Mouse (Mus musculus) lung, adult 18-20 months (tissue): ENCODE results near the gene Heg1.

ENCODE experiments used
- DNase-seq, 2 experiments: peaks; one replicate each; pipeline ENCODE4 v3.0.0; 2022; ENCODE audit warnings: mixed read lengths in 2 of 2

The Heg1 gene

GRCm38 (mm10) chr16:33775733-33776335, 91.7 kb downstream of the Heg1 start:
- no peak for DNase-seq

GRCm38 (mm10) chr16:33776766-33777529, 92.8 kb downstream of the Heg1 start:
- no peak for DNase-seq

GRCm38 (mm10) chr16:33777607-33778006, 93.4 kb downstream of the Heg1 start:
- no peak for DNase-seq

GRCm38 (mm10) chr16:33781789-33782728, 97.9 kb downstream of the Heg1 start:
- DNase-seq, result no peak

- no peak for DNase-seq
Observed at GRCm38 (mm10) chr16:33782729-33783091, 98.5 kb downstream of the Heg1 start.

GRCm38 (mm10) chr16:33784547-33784946, 100.4 kb downstream of the Heg1 start:
- no peak for DNase-seq

GRCm38 (mm10) chr16:33785092-33785704, 101.0 kb downstream of the Heg1 start:
- DNase-seq, result no peak

- DNase-seq, result no peak
Observed at GRCm38 (mm10) chr16:33786657-33787390, 102.7 kb downstream of the Heg1 start.

GRCm38 (mm10) chr16:33793846-33794791, 109.9 kb downstream of the Heg1 start, which contains the start of gene Muc13:
Gene Muc13 (plus strand): TSS chr16:33794037.
- no peak for DNase-seq

- DNase-seq, result no peak
Observed at GRCm38 (mm10) chr16:33795106-33795505, 110.9 kb downstream of the Heg1 start.

- DNase-seq, result no peak
Observed at GRCm38 (mm10) chr16:33795887-33796286, 111.7 kb downstream of the Heg1 start.

GRCm38 (mm10) chr16:33796756-33797155, 112.6 kb downstream of the Heg1 start:
- no peak for DNase-seq

GRCm38 (mm10) chr16:33797860-33798259, 113.7 kb downstream of the Heg1 start:
- DNase-seq, result peak; percentile 29 to 59

- no peak for DNase-seq
Observed at GRCm38 (mm10) chr16:33810002-33810401, 125.8 kb downstream of the Heg1 start.

GRCm38 (mm10) chr16:33818413-33819165, 134.4 kb downstream of the Heg1 start:
- no peak for DNase-seq

- peak; percentile 83 to 86 for DNase-seq
Observed at GRCm38 (mm10) chr16:33820269-33821178, 136.4 kb downstream of the Heg1 start.
